Mouse (Mus musculus): ENCODE results near the gene Zfp462.

DNA sequence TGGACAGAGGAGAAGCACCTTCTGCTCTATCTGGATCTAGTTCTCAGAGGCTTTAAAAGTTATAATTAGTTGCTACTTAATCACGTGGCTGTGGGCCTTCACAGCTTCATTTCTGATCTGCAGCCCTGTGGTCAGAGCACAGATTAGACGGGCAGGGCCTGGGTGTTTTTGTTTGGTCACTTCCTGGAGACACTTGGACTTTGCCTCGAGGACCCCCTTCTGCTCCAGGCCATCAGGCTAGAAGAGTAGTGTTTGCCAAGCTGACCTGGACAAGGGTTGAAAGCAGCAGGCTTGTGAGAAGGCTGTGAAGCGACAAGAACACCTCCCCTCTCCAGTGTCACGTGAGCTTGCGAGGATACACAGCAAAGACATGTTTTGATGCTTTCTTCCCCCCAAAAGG is 58.3 kb downstream of the Zfp462 start:
- TF ChIP-seq CTCF (IDR thresholded peaks at IDR 0.05; ENCODE audit: low read depth), result no peak
- TF ChIP-seq EP300 (IDR thresholded peaks at IDR 0.05; ENCODE audit: low read depth), result 0 out of 2 replicates have a peak, but pooled peaks have one; percentile 26
